Mouse (Mus musculus) adipocyte (in vitro differentiated cells): ENCODE measurements at regions not wholly inside any gene's neighbourhood (a gene's known extent, or its start where the extent isn't known, plus 50 kb on each side); places are given as distances from the start of the nearest gene placed in this dataset.

Experiments
- DNase-seq: peaks from one replicate; pipeline ENCODE4 v3.0.0-alpha.2; 2016; ENCODE audit warnings: low spot score

DNA sequence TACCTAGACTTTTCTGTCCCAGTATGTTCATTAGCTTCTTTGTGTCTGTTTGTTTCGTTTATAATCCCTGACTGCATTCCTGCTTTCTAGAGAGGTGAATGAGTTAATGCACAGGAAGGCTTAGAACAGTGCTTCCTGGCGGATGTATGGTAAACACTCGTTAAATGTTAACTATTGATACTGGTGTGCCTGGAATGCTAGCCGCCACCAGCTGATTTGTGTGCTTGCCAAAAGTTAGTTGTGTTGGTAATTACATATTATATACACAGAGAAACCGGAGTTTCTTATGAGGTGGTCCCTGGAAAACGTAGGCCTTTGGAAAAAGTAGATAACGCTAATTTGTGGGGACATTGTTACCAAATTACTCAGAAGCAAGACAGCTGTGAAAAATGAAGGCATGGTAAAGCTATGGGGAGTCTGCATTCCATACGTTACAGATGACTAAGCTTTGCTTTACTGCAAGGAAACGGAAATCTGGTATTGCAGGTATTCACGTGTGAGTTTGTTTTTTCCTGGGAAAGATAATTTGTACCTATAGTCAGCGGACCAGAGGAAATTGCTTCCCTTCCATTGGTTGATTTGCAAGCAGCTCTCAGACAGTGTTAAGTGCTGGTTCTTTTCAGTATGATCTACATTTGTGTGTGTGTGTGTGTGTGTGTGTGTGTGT, 1205.9 kb upstream of the A1bg start:
- no peak for DNase-seq

DNA sequence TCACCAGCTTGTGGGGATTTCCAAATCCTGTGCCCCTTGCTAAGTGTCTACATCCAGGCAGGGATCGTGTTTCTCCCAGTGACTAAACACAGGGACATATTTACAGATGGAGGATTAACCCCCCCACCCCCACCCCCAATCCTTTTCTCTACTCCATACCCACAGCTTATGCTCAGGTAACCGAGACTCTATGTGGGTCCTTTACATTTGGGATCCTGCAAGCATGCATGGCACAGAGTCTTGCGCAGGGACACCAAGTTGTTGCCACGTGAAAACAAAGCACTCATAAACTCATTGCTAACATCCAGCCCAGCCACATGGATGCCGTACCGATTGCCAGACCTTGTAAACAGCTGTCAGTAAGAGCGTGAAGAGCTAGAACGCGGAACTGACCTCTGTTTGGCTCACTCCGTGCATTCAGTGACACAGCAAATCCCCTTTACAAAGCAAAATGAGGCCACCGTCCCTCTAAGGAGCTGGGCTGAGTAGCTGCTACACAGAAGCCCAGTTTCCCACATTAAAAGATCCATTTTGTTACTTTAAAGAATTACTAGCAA, 1204.9 kb upstream of the A1bg start:
- no peak for DNase-seq

DNA sequence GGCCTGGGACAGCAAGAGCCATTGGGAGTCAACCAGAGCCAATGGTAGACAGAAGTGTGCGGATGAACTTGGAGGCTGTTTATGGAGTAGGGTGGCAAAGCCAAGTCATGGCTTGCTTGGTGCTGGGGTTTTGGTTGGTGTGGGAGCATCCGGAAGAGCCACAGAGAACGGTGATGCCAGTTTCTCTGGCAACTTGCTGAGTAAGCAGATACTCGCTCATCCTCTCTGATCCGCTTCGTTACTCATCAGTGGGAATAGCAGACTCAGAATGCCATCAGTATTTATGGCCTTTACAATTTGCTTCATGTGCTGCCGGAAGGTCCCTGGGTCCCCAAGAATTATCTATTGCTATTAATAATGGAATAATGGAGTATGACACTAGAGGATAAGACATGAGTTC, 1202.9 kb upstream of the A1bg start:
- DNase-seq = no peak

DNA sequence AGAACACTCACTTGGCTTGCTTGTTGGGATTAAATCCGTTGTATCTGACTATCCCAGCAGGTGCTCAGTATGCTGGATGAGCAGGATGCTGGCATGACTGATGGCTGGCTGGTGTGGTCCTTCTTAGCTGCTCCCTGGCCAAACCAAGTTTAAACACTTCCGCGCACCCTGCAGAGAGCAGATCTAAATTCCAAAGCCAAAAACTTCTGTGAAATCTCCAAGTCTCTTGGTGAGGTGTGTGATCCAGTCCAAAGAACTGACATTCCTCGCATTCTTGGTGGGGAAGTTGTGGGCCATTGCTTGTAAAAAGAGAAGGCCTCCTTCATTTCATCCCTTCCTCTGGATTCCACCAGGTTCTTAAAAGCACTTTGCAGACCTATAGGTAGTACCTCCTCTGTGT, 1200.9 kb upstream of the A1bg start:
- no peak for DNase-seq

DNA sequence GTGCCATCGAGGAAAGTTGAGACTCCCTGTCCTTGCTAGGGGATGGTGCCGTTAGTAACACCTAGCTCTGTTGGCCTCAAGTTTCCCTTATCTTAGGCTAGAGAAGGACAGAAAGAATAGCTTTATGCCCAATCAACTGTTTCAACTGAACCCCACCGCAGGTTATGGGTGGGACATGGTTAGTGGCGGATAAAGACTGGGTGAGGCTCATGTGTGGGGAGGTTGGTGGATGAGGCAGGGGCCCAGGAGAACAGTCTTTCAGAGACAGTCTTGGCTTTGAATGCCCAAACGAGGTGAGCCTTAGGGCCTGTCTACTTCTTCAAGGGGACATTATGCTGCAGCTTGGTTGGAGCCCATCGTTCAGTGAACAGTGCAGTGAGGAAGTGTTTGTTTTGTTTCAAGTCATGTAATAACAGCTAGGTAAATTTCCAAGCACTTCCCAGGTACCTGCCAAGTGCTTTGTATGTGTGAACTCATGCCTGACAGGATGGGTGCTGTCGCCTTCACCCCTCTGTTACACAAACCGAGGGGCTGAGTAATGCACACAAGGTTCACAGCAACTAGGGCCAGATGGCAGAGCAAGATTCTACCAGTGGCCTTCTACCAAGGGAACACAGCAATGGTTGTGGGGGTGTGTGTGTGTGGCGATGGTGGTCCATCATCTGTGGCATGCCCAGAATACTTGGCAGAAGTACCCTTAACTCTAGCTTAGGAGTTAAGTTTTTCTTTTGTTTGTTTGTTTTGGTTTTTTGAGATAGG, 1199.6 kb upstream of the A1bg start:
- no peak for DNase-seq

DNA sequence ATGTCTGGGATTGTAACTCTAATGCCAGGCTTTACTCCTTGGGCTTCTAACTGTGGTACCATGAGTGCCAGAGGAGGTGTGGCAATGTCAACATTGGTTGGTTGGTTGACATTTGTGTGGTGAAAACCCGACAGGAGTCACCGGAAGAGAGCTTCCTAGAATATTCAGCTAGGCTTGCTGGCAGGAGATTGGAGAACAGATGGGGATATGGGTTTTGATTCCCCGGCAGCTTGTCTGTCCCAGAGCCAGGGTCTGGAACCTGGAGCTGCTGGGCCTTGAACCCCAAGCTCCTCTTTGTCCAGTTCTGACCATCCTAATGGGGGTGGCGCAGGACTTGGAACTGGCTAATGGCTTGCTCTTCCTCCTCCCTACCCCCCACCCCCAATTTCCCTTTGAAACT, 1198.9 kb upstream of the A1bg start:
- no peak for DNase-seq

DNA sequence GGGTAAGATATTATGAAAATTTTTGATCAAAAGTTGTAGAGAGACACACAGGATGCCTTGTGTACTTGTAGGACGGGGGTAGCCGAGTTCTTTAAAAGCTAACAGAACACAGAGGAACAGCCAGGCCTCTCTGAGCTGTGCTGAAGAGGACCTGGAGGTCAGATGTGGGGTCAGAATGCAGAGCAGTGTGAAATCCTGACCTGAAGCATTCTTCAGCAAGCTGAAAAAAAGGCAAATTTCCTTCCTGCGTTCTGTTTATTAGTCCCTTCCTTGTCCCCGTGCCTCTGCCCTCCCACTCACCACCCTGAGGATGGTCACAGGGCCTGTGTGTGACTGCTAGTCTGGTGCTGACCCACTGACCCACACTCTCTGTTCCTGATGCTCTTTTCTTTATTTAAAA, 1197.9 kb upstream of the A1bg start:
- no peak for DNase-seq

DNA sequence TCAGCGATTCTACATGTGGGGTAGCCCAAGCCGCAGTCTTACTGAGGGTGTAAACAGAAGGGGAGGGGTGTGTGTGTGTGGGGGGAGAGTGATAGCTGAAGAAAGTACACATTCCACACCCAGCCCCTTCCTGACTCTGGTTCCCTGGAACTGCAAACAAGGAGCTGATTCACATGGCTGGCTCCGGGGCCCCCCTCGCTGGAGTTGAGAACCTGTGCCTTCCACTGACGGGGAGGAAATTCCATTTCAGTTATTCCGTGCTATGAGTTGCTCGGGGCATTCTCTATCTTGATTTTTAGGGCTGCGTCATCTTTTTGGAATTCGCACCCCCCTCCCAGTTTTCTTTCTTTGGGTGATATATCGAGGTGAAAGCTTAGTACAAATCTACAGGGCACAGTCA, 1196.2 kb upstream of the A1bg start:
- DNase-seq = no peak

DNA sequence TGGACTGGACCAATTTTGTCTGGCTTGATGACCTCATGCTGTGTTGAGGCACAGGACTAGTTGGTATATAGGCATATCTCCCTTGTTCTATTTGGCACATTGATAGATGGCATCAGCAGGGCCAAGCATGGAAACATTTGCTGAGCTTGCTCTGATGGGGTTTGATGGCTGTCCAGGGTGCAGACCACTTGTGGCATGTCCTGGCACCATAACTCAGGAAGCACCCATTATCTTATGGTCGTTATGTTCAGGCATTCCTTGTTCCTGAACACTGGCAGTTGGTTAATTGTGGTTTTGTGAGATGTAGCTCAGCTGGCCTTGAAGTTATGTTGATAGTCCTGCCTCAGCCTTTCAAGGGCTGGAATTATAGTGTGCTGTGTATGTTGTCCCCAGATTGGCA, 1193.4 kb upstream of the A1bg start:
- DNase-seq = no peak

DNA sequence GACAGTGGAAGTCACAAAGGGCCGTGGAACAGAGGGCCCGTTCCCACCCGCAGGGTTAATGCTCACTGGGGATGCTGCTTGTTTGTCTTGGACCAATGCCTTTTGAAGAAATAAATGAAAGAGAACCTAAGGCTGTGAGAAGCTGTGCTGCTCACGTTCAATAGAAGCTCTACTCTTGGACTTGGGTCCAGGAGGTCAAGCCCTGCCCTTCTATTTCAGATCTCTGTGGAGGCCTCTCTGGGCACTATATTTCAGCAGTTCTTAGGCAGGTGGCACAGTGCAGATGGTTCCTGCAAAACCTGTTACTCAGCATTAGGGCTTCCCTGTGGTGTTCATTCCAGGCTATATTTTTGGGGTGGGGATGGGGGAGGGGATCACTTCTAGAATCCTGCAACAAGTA, 1192.0 kb upstream of the A1bg start:
- DNase-seq = no peak

DNA sequence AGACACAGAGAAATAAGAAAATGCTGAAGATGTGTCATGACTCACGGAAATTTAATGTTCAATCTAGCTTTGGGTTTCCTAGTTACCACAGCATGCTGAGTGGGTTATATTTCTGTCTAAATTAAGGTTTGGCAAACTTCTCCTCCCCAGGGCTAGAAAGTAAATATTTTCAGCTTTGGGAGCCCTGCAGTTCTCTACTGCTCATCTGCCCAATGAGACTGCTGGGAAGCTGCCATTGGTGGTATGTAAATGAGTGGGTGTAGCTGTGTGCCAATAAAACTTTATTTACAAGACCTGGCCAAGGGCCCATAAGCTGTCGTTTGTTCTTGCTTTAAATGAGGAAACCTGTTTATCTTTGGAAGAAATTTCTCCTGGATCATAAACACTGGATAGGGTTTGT, 1189.3 kb upstream of the A1bg start:
- peak; percentile 64 for DNase-seq

DNA sequence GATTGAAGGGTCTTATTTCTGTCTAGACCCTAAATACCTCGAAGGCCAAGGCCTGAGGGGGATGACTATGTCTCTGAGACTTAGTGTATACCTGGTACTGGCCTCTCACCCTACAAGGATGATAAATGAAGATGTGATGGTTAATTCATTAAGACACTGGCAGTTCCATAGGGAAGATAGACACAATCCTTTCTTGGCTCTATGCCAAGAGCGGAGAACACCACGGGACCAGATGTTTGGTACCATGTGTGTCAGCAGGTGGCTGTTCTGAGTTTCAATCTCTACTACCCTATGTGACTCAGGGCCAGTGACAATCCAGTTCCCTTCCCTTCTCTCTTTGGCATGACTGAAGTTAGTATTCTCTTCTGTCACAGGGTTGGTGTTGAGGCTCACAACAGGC, 1185.2 kb upstream of the A1bg start:
- DNase-seq = no peak

DNA sequence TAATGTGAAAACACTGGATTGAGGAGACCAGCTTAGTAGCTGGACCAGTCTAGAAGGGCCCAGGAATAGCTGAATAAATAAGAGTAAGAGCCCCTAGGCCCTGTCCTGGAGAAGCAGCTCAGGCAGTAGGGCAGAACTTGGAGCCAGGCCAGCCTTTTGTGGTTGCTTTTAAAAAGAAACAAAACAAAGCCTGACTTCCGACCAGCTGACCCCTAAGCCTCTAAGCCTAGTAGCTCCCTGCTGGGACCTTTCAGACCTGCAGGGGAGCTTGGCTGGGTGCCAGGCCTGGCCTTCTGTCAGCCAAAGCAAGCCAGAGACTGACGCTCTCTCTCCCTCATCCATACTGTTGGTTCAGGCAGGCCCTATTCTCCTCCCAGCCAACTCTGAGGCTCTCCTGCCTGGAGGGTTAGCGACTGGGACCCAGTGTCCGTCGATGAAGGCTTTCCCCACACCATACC, 1183.7 kb upstream of the A1bg start:
- peak; percentile 89 for DNase-seq

DNA sequence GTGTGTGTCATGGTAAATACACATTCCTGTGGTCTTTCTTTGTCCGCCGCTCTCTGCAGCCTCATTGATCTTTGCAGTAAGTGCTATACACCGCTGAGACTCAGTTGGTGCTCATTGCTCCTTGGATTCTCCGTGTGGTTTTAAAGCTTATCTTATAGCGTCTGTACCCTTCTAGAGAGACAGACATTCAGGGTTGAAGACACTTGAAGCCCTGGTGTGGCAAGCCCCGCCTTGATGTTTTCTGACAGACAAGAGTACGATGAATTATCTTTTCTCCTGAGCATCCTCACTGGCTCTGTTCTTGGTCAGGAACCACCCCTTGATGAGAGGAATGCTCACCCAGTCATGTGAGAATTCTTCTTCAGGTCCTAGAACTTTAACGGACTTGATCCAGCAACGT, 1182.7 kb upstream of the A1bg start:
- DNase-seq = no peak

DNA sequence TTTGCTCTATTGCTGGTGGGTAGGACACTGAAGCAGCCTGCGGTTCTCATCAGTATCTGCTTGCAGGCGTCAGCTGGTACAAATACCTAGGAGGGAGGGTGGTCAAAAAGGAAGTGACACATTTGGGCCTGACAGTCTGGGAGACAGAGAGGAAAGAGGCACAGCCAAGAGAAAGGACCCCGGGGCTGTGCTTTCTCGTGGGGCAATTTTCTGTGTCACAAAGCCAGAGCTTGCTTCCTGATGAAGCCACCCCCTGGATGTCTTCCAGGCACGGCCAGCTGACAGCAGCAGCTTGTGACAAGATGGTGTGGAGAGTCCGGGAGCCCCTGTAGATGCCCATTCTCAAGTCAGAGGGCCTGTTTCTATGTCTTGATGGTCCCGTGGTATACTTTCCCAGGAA, 1181.8 kb upstream of the A1bg start:
- peak; percentile 44 for DNase-seq

DNA sequence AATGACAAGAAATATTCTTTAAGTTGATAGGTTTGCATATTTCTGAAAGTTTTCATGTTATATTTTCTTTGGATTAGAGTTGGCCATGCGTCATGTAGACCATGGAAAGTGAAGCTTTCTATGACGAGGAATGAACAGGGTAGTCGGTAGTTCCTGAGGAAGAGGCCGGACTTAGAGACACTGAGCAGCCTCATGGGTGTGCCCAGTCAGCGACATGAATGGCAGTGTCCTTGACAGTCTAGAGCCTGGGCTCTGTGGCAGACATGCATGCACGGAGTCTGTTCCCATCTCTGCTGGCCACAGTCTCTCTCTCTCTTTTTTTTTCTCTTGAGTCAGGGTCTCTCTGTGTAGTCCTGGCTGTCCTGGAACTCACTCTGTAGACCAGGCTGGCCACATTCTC, 1176.9 kb upstream of the A1bg start:
- DNase-seq = no peak

DNA sequence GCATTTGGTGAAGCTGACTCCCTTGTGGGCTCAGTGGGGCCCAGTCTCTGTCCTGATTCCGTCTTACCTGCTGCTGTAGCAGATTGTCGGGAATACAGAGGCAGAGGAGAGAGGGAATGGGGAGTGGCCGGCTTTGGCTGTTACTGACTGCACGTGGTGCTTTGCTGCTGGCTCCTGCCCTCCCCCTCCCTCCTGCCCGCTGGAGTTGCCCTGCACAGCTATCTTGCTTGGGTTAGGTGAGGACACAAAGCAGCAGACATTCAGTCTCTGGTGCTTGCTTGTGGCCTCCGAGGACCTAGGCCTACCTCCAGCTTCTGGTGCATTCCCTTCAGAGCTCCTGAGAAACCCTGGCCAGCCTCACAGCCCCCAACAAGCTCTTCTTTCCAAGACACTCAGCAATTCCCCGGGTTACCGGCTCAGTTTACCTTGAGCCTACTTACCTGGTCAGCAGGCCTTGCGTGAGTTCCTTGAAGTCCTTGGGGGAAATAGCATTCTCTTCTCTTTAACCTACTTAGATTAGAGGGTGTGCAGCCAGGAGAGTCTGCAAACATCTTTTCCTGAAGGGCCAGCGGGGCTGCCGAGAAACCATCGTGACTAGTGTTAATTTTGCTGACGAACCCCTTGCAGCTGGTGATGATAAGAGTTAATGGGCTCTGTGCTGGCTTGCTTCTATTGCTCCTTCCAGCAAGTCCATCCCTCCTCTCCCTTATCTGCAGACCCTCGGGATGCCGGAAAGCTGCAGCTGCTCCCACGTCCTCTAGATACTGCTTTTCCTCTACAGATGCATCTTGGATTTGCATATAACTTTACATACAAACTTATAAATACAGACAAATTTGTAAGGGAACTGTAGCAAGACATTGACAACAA, 1176.2 kb upstream of the A1bg start:
- no peak for DNase-seq

DNA sequence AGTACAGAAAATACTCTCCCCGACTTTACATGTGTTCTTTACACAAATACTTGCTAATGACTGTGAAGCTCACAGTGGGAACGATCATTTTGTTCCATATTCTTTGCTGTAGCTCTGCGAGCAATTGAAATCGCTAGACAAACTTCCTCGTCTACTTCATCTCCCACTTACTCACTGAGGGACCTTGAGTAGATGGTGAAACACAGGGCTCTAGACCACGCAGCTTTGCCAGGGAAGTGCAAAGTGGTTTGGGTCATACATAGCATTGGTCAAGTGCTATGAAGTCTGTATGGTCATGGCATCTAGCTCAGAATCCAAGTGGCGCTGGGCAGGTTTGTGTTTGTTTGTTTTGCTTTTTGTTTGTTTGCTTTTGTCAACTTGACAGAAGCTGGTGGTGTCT, 1174.0 kb upstream of the A1bg start:
- DNase-seq = no peak

DNA sequence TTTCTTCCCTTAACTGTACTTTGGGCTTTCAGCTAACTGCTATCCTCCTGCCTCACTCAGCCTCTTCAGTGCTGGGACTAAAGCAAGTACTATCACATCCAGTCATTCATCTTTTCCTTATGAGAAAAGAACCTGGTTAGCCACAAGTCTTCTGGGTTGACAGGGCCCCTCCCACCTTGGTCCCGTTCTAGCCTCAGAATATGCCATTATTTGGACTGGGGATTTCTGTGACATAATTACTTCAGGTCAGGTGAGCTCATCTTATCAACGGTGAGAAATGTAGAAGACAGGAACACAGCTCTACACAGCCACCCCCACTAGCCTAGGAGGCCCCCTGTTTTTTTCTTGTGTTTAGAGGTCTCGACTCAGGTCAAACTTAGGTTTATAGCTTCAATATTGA, 1172.4 kb upstream of the A1bg start:
- no peak for DNase-seq

DNA sequence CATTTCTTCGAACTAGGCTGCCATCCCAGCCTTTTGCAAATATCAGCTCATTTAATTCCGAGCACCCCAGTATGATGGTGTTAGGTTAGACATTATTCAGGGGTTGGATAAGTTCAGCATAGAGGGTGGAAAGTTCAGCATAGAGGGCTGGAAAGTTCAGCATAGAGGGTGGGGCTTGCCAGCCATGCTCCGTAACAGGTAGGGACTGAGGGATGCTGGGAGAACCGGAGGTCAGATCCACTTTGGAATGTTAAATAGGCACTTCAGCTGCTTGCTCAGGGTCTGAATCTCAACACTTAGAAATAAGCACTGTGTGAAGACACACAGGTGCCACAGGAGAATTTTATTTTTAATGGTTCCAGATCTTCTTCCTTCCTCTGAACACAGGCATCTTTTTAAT, 1170.9 kb upstream of the A1bg start:
- no peak for DNase-seq

DNA sequence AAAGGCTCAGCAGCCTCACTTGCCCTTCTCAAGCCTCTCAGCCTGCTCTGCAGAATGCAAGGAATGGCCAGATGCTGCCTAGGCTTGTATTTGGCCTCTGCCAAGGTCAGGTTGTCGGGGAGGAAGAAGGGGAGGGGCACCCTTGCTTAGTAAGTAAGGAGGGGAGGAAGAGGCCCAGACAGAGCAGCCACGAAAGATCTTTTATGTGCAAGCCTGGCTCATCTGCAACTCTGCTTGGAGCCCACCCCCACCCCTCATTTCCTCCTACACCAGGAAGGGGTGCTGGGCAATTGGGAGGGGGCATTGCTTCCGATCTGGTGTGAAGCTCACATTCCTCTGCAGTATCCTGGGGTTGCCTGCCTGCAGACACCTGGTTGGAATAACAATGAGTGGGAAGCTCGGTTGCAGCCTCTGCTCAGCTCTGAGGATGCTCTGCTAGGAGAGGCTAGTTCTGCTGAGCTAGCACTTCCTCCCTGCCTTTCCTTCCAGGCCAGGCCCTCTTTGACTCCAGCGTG, 1169.9 kb upstream of the A1bg start:
- no peak for DNase-seq
